Mouse (Mus musculus): ENCODE results near the gene Capn15. TPM values are rescaled to one million over a fixed set of nuclear protein-coding genes. Genes with fewer than 3 reads are reported as not detected.

The Capn15 gene
- total RNA-seq (2012; rRNA removed) = 6.0 and 7.5 TPM in 2 replicates
- total RNA-seq (2014; rRNA removed) = 1.5 and 2.1 TPM in 2 replicates
- polyA plus RNA-seq (2012; ENCODE audit: insufficient read length, low read depth) = 11.4 and 11.5 TPM in 2 replicates

DNA sequence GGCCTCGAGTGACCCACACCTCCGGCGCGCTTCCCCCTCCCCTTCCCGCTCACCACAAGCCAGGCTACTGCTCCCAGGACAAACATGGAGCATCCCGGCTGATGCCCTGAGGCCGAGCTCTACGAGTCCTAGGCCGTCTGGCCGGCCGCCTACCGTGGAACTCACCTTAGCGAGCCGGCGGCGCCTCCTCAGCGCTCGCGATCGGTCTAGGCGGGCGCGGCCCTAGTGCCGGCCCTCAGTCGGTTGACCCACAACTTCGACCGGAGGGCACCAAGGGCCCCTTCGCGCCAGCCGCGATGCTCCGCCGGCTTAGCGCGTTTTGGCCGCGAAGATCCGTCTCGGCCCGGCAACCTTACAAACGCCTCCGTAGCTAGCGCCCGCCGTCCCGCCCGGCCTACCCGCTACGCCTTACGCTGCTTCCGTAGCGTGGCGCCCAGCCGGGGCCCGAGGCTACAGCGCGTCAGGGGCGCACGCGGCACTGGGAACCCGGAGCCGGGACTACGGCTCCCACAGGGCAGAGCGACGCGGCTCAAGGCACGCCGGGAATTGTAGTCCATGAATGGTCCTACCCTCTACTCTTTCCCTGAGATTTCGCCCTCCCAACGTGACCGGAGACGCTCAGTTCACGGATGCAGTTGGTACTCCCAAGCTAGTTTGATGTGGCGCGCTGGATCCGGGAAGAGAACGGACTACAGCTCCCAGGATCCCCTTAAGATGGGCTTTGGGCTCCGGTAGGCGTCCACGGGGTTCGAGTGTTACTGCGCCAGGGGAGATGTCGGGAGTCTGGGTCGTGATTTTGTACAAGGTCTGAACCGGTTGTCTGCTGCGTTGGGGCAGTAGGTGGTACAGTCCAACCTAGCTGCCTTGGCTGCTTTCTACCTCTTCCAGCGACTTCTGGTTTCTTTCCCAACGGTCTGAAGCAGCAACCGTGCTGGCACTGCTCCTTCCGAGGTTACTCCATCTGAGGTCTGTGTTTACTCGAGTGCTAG is at the start of gene Capn15:
Capn15 (minus strand) TSS at position 491 of the 989 bp plus-strand sequence.
- H3K79me2 ChIP-seq (replicated peaks; ENCODE audit: control insufficient read depth, extremely low read depth, insufficient read depth, poor library complexity, severe bottlenecking) = peaks cover 4% of the 10 kb centered on the region
- H3K9ac ChIP-seq (ENCODE audit: insufficient read depth, low read depth) = peak within 1 kb of the TSS; percentile 89
- H3K4me2 ChIP-seq (ENCODE audit: insufficient read depth, low read depth, poor library complexity, severe bottlenecking) = peak within 1 kb of the TSS; percentile 80
- H3K36me3 ChIP-seq (replicated peaks in 1 of 2; ENCODE audit: control insufficient read depth in 1 of 2, insufficient read depth in 1 of 2, low read length in 1 of 2) = peaks cover 11 to 49% of the 10 kb centered on the region in 2 experiments
- no peaks in the 10 kb centered on the region for H3K9me3 ChIP-seq (replicated peaks; ENCODE audit: low read length)
- in situ Hi-C loops (cut with MboI; ENCODE audit: low pct_ligation_motif_present, low pct_unique_long_range_greater_than_20kb, low sequenced_read_pairs) = no loop called here
- peaks cover 11 to 47% of the 10 kb centered on the region in 2 experiments; a peak in 3 of 4 replicates for H3K4me1 ChIP-seq (ENCODE audit: control insufficient read depth in 1 of 2, insufficient read depth in 2 of 2)
- H3K27me3 ChIP-seq (replicated peaks) = no peaks in the 10 kb centered on the region
- dilution Hi-C loops (cut with MboI; ENCODE audit: extremely low pct_ligation_motif_present, extremely low pct_unique_long_range_greater_than_20kb, low sequenced_read_pairs) = no loop called here
- TF ChIP-seq NRF1 (IDR thresholded peaks at IDR 0.05; ENCODE audit: low read depth, low read length) (peak; percentile 67), ZNF384 (IDR thresholded peaks at IDR 0.05; ENCODE audit: low read depth, low read length) (no peak), KAT2A (IDR thresholded peaks at IDR 0.05; ENCODE audit: insufficient replicate concordance, low read length) (peak; percentile 98; the same call in 1 of the 2 replicates), ELF1 (IDR thresholded peaks at IDR 0.05; ENCODE audit: low read depth, low read length) (peak; percentile 84), CHD2 (IDR thresholded peaks at IDR 0.05; ENCODE audit: low read length) (no peak; the same call in 1 of the 2 replicates), ZKSCAN1 (IDR thresholded peaks at IDR 0.05; ENCODE audit: borderline replicate concordance, low read depth, low read length) (no peak), CHD1 (IDR thresholded peaks at IDR 0.05; ENCODE audit: low read depth, low read length) (no peak), POLR2A (IDR thresholded peaks at IDR 0.05; ENCODE audit: low read depth, low read length) (peak; percentile 72), UBTF (IDR thresholded peaks at IDR 0.05; ENCODE audit: low read depth, low read length) (peak; percentile 91), NELFE (IDR thresholded peaks at IDR 0.05; ENCODE audit: low read depth, low read length) (0 out of 2 replicates have a peak, but pooled peaks have one; percentile 14), GABPA (IDR thresholded peaks at IDR 0.05; ENCODE audit: insufficient replicate concordance, low read depth, low read length) (peak; percentile 84; the same call in 1 of the 2 replicates), HCFC1 (IDR thresholded peaks at IDR 0.05; ENCODE audit: low read depth, low read length) (peak; percentile 100), MEF2A (IDR thresholded peaks at IDR 0.05; ENCODE audit: borderline replicate concordance, low read depth, low read length) (peak; percentile 58; the same call in 1 of the 2 replicates), MAZ (IDR thresholded peaks at IDR 0.05; ENCODE audit: low read depth, low read length) (no peak), MXI1 (IDR thresholded peaks at IDR 0.05; ENCODE audit: low read depth, low read length) (peak; percentile 87), SIN3A (IDR thresholded peaks at IDR 0.05; ENCODE audit: low read length) (0 out of 2 replicates have a peak, but pooled peaks have one; percentile 26), MYC (IDR thresholded peaks at IDR 0.05; ENCODE audit: low read depth, low read length) (0 out of 2 replicates have a peak, but pooled peaks have one; percentile 58), ZMIZ1 (IDR thresholded peaks at IDR 0.05; ENCODE audit: low read depth, low read length) (peak; percentile 66), JUND (conservative IDR thresholded peaks at IDR 0.05; ENCODE audit: low read depth, low read length) (no peak), JUN (IDR thresholded peaks at IDR 0.05; ENCODE audit: insufficient read depth, low read depth, low read length) (no peak)
- peak within 1 kb of the TSS; percentile 56 to 98 (median 59) for H3K4me3 ChIP-seq (replicated peaks in 1 of 3; ENCODE audit: low read depth in 2 of 3, low read length in 2 of 3, poor library complexity in 1 of 3)
- DNase-seq (ENCODE audit: extremely low read depth) = peak; percentile 89
- H3K27ac ChIP-seq (ENCODE audit: insufficient read depth, low read depth) = 0 out of 2 replicates have a peak within 1 kb of the TSS, but pooled peaks have one; percentile 3

Measured in CH12.LX (cell line).